Mouse (Mus musculus): ENCODE measurements around the gene Etl4.

Gene Etl4

DNA sequence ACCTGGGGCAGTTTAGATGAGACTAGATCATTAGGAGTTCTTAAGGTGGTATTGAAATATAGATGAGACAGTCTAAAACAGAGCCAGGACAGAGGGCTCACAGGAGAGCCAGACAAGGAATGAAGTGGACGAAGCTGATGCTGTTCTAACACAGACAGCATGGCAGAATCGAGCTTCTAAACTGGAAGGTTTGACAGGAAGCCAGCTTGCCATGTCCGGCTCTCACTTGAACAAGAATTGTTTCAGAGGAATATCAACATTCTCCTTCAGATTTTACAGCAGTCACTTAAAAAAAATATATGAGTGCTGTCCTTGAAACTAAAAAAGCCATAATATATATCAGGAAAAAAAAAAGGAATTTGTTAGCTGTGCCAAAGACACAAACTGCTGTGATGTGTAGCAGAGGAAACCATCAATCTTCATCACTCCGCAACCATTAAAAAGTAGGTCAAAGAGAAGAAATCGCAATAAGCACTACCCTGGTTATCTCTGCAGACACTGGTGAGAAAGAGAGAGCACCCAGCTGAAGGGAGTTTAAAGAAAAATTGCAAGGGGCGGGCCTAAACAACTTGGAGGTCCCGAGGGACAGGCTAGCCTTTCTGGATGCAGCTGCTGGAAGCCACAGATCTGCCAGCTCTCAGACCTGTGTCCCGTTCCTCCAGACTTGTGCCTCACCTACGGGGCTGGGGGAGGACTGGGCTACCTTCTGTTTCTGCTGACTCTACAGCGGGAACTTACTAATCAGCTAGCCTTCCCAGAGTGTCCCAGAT lies 534.3 kb downstream of the Etl4 start:
- no peak for DNase-seq (ENCODE audit: low spot score)

DNA sequence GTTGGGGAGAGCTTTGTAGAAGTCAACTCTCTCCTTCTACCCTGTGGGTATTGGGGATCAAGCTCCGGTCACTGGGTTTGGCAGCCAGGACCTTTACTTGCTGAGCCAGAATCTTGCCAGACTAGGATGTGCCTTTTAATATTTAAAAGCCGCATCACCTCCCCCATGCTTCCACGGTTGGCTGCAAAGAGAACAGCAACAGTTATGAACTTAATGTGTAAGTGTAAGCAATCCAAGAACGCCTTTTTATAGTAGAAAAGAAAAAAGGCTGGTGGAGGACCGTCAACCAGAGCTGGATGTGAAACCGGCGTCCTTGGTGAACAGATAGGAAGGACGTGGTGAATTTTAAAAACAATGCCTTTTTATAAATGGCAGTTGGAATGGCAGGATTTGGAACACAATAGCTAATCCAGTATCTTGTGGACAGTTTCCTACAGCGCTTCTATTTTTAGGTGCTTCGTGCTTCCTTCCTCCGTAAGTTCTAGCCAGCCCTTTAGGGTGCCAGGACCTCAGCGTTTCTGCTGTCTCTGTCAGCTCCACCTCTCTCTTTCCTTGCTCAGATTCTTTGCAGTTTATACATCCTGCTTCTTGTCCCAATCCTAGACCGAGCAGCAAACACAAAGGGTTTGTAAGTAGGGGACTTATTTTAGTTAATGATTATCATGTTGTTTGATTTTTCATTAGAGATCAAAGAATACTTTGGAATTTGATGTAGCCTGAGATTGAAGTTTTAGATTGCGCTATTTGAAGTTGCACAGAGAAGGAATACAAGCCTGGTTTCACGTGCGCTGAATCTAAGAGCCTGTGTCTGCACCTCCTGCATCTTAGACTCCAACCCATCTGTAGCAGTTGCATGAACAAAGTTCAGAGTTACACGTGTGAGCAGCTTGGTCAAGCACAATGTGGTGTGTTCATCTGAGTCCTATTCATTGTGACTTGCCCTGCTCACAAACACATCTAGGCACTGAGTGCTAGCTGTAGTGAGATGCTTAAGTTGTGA lies 535.9 kb downstream of the Etl4 start:
- DNase-seq (ENCODE audit: low spot score) = no peak

DNA sequence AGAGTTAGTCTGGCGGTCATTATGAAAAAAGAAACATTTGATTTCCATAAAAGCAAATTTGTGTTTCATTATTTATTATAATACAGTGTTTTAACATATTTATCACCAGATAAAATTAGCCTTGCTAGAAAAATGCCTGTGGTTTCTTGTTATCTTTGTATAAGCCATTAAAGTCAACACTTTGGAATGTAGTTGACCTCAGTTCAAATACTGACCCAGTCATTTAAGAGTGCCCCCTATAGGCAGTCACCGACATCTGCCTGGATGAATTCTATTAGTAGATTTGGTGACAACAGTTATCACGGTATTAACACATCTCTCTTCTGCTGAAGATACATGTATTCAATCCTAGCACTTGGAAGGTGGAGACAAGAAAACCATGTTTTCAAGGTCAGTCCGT lies 536.6 kb downstream of the Etl4 start:
- DNase-seq (ENCODE audit: low spot score) = no peak

DNA sequence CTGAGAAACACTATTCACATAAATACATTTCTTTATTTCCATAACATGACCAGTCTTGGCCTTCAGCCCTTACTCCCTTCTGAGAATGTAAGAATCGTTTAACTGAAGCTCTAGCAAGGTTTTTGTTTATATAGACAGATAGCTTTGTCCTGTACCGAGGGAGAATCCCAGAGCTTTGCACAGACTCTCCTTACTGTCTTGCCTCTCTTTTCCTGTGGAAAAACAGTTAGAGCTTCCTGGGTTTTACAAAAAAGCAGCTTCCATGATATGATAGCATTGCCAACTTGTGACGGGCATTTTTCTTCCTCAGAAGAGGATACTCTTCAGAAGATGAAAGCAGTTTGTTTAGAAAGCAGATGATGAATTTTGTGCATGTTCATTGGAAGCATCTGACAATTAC lies 541.4 kb downstream of the Etl4 start:
- DNase-seq (ENCODE audit: low spot score) = no peak

DNA sequence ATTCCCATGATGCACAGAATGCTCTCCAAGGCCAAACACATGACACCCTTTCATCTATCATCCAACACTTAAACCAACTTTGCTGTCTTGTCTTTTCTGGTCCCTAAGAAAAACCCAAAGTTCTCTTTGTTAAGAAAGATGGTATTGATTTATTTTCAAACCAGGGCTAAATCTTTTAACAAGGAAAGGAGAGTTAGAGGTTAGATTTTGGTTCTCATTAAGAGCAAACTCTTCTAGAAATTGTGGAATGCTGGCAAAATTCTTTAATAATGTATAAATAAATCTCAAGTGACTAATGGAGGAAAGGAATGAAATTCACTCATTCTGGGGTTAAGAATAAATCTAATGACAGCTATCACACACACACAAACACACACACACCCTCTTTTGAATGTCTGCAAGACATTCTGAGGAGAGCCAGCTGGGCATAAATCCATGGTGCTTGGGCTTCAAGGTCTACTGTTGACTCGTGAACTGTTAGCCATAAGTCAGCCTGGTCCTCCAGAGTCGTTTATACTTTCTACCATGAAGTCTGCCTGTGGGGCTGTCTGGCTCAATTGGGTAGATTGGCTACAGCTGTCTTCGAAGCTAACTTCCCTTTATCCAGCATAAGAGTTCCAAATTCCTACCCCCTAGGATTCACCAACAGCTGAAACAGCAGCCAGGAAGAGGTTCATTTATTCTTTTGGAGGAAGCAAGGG lies 544.1 kb downstream of the Etl4 start:
- DNase-seq (ENCODE audit: low spot score) = no peak

DNA sequence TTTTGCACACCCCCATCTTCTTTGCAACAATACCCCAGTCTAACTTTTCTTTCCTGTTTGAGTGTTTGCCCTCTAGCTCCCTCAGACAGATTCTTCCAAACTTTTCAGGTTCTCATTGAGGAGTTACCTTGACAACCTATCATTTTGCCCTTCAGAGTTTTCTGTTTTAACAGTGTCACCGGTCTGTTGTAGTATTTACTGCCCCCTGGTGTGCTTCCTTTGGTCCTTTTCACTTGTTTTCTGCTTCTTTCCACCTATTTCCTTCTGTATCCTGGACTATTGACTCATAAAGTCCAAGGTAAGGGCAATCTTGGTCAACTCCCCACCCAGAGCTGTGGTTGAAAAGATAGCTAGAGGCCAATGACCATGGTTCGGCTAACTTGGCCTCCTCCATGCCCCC lies 569.6 kb downstream of the Etl4 start:
- no peak for DNase-seq (ENCODE audit: low spot score)

DNA sequence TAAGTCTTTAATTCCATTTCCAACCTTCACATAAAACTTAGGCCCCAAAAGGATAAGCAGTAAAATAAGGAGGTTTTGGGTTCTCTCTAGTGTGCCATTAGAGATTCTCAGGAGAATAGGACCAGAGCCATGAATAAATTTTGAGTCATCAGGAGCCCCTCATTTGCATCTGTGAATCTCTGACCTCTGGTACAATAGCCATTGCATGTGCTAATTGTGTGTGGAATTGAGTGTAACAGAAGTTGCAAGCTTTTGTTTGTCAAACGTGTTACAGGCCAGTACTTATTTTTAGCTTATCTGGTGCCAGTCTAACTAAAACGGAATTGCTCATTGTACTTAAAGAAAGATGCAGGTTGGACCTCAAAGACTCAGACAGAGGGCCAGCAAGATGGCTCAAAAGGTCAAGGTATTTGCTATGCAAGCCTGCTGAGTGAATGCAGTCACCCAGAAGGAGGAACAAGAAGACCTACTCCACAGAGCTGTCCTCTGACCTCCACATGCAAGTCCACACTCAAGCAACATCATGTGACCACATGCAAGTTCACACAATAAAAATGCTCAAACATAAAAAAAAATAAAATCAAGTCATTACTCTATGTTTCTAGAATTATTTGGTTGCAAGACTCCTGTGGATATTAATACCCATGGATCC lies 576.7 kb downstream of the Etl4 start:
- no peak for DNase-seq (ENCODE audit: low spot score)

DNA sequence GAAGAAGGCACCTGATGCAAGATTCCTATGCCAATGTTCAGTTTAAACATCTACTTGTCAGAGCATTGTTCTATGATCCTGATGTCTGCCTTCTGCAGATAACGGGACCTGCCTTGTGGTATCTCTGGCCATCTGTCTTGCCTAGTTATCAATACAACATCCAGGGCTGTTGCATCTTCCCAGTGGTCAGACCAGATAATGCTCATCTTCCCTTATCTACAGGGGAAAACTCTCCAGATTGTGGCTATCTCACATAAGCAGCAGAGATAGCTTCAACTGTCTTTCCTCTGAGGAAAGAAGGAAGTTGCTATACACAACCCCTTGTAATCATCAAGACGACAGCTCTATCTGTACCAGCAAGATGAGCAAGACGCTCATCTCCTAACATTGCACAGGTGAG lies 579.5 kb downstream of the Etl4 start:
- DNase-seq (ENCODE audit: low spot score) = no peak

DNA sequence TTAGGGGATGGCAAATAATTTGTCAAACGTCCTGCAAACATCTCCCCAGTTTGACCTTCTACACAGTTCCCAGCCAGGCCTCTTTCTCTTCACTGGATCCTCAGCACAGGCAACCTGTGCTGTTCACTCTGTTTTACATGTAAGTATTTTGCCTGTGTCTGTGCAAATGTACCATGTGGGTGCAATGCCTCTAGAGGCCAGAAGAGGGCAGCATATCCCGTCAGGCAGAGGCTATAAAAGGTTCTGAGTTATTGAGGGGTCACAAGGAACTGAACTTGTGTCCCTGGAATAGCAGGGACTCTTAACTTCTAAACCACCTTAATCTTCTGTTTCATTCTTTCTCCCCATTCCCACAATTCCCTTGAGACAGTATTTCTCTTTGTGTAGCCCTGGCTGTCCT lies 582.5 kb downstream of the Etl4 start:
- DNase-seq (ENCODE audit: low spot score) = no peak

DNA sequence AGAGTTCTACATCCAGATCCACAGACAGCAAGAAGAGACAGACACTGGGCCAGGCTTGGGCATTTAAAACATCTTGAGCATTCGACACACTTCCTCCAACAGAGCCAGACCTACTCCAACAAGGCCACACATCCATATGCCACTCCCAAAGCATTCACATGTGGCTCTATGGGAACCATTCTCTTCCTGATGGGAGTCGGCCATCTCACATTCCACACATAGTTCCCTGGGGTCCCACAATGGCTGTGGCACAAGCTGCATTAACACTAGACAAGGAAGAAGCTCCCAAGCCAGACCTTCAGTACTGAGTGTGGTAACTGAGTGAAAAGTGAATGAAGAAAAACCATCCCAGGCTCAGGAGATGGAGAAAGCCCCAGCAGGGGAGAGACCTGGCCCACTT lies 584.2 kb downstream of the Etl4 start:
- DNase-seq (ENCODE audit: low spot score) = no peak

DNA sequence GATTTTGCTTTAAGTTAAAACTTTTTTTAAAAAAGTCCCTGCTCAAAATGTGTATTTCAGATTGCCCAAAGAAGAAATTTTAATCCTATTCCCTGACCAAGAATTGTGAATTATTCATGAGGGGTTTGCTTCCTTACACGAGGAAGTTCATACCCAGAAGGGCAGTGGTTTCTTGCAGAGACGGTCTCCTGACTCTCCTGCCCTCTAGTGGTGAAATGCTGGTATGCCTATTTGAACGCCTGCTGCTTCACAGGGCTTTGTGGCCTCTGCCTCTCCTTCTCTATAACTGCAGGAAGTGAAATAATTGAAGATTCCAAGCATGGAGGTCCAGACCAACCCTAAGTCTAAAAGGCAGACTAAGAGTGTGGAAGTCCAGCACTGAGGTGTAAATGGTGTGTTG lies 585.1 kb downstream of the Etl4 start:
- DNase-seq (ENCODE audit: low spot score) = no peak

DNA sequence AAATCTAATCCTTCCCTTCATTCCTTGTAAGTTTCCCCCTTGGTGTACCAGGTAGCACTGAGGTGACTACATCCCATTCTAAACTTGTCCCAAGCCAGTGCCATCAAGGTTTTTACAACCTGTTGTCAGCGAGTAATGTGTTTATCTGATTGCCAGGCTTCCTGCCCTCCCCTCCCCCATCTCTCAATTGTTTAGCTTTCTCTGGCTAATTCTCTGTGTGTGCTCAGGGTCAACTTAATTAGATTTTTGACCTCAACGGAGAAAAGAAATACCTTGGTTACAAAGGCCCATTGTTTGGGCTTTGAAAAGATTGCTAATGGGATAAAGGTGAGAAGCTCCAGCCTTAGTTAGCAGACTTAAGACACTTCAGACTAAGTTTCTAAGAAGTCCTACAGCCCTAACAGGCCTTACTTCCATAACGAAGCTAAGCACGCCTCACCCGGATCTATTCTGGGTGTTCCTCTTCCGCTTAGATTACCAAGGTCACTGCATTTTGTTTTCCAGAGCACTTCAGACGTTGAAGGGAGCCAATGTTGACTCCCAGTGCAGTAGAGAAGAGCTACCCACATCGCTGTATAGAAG lies 586.7 kb downstream of the Etl4 start:
- DNase-seq (ENCODE audit: low spot score) = no peak

DNA sequence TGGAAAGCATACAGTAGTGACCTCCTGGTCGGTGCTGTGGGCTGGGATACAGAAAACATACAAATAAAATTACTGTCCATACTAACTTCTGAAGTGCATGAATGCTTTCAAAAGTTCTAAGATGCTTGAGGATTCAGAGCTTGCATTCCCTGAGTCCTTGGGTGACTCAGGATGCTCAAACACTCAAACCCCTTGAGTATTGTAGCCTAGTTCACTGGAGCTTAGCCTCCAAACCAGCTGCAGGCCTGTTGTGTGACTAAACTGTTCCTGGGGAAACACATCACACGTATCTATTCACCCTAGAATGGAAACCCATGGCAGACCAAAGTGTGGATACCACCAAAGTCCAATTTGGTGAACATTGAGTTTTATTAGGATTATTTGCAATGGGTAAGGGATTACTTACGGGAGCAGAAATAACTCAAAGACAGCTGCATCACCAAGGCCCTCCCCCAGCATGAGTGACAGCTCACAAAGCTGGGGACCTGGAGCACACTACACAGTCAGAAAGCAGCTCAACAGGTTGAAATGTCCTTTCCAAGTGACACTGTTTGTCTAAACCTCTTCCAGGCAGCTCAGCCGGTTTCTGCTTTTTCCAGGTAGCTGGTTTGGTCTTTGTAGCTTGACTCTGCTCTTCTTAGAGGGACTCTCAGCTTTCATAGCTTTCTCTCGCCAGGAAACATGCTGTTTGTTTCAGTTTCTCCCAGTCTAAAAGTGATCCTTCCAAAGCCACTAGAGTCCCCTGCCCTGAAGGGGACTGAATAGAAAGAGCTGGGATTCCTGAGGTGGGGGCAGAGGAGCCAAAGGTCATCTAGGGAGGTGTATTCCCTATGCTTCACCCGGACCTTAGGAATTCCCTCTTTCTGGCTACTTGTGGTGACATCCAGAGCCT lies 598.5 kb downstream of the Etl4 start:
- no peak for DNase-seq (ENCODE audit: low spot score)

DNA sequence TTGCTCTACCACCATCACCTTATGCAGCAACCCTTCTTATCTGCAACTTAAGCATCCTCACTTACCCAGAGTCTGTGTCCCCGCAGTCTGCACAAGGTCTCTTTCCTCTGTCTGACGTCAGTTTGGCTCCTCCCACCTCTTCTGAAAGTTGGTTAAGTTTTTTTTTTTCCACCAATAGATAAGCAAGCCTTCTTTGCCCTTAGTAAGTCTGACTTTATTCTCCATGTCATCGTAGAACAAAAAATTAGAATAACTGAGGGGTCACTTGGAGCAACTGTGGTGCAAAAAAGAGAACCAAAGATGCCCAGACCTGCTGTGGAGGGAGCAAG lies 599.1 kb downstream of the Etl4 start:
- no peak for DNase-seq (ENCODE audit: low spot score)

DNA sequence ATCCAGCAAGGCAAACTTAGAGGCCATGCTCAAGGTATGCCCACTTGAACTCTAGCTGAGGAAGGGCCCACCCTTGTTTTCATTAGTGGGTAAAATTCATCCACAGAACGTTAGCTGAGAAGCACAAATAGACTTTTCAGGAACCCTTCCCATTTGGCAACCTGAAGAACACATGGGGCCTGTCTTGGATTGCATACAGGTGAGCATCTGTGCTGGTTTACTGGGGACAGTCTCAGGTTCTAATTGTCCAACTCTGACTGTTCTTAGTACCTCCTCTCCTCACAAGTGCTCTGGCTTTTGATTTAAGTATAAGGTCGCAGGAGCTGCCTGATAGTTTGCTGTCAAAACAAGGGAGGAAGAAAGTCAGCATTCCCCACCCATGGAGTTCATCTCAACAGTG lies 600.5 kb downstream of the Etl4 start:
- DNase-seq (ENCODE audit: low spot score) = no peak

DNA sequence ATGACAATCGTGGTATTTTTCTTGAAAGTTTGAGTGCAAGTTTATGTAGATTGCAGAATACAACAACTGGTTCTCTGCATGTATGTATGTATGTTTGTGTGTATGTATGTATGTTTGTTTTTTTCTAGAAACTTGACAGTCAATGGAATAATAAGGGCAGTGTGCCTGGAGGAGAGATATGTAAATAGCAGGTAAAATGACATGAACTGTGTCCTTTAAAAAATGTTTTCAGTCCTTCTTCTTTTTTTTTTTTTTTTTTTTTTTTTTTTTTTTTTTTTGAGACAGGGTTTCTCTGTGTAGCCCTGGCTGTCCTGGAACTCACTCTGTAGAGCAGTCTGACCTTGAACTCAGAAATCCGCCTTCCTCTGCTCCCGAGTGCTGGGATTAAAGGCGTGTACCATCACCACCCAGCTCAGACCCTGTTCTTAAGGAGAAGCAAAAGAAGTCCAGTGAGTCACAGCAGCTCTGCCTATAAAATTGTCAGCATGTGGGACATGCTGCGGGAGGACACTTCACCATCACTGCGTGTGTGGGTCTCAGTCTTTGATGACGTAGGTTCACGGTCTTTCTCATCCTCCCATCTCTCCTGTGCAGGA lies 606.8 kb downstream of the Etl4 start:
- DNase-seq (ENCODE audit: low spot score) = no peak

DNA sequence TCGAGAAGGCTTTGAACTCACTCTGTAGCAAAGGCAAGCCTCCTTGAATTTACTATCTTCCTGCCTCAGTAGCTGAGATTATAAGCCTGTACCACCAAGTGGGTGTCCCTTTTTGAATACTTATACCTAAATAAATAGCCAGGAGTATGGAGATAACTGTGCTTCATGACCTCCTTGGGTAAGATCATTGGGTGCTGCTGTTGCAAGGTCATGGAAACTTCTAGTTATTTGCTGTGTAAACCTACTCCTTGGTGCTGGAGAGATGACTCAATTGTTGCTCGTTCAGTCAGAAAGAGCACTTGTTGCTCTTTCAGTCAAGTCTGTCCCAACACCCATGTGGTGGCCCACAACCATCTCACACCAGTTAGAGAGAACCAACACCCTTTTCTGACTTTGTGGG lies 608.3 kb downstream of the Etl4 start:
- no peak for DNase-seq (ENCODE audit: low spot score)

DNA sequence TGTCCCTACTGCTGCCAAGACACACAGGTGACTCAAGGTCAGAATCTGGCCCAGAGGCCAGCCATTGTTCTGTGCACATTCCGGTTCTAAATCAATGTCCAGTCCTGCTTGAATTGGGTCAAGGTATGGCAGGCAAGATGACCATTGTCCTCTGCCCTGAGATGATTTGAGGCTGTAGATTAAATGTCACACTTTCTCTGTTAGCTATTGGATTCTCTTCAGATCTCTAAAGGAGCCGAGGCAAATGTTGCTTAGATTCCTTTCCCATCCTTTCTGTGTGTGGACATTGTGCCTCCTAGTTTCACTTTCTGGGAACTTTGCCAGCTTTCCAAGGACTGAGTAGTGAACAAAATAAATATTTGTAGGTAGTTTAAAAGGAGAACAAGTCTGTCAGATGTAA lies 608.9 kb downstream of the Etl4 start:
- no peak for DNase-seq (ENCODE audit: low spot score)

DNA sequence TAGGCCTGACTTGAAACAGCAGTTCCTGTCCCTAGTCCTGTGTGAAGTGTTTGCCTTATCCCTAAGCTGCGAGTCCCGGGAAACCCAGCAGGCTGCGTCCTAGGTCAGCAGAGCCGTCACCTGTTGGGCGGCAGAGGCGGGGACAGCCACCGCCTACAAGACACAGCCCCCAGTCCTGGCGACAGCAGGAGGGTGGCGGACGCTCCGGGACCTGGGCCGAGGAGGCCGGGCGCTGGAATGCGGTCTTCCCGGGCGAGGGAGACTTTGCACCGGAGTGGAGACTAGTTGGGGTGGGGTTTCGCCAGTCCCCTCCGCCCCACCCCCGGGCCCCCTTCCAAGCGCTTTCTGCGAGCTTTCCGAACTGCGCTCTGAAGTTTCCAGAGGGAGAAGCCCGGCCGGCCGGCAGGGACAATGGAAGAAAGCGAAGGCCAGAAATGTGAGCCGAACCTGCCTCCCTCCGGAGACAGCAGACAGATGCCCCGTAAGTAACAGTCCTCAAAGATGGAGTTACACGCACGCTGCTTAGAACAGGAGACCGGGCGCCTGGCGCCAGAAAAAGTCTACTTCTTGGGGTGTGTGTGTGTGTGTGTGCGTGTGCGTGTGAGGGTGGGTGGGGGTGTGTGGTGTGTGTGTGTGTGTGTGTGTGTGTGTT lies 610.0 kb downstream of the Etl4 start:
- DNase-seq (ENCODE audit: low spot score) = no peak

DNA sequence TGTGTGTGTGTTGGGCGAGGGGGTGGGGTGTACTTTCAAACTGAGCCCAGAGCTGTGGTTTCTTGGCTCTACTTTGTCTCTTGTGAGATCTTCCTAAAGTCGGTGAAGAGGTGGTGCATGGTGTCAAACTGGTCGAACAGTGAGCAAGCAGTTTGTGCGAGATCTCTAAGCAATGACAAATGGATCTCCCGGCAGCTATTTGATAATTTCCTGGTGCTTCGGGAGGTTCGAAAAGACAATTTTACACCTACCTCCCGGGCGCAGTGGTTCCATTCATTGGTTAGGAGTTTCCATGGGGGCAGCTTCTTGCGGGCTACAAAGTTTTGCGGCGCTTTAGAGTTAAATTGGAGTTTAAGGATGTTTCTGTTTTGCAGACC lies 610.5 kb downstream of the Etl4 start:
- no peak for DNase-seq (ENCODE audit: low spot score)
